Mouse (Mus musculus): ENCODE measurements around the gene 2810006K23Rik. TPM values are rescaled to one million over a fixed set of nuclear protein-coding genes. Genes with fewer than 3 reads are reported as not detected.

The 2810006K23Rik gene
- polyA plus RNA-seq (2017; shearing (Covaris generic)) = 11.9 TPM

GRCm38 (mm10) chr5:124327510-124328364 is at the start of gene 2810006K23Rik, which contains the start of gene Mphosph9:
Gene 2810006K23Rik (plus strand): TSS chr5:124328089.
Gene Mphosph9 (minus strand): TSS chr5:124327972.

GRCm38 (mm10) chr5:124362982-124363381 is 35.1 kb downstream of the 2810006K23Rik start, which contains the start of gene Cdk2ap1:
Gene Cdk2ap1 (minus strand): TSS chr5:124363082.

Other genes starting within 250 kb of the 2810006K23Rik start
- gene Abcb9, start 232.3 kb upstream of the 2810006K23Rik start, polyA plus RNA-seq (2017; shearing (Covaris generic)) = 46.6 TPM
- gene Ogfod2, start 215.8 kb upstream of the 2810006K23Rik start, polyA plus RNA-seq (2017; shearing (Covaris generic)) = 38.2 TPM
- gene Arl6ip4, start 212.0 kb upstream of the 2810006K23Rik start, polyA plus RNA-seq (2017; shearing (Covaris generic)) = 97.5 TPM
- 22.4 TPM for gene Pitpnm2, start 78.3 kb upstream of the 2810006K23Rik start, polyA plus RNA-seq (2017; shearing (Covaris generic))
- gene Mphosph9, start 117 bp upstream of the 2810006K23Rik start, polyA plus RNA-seq (2017; shearing (Covaris generic)) = 19.7 TPM
- 133 TPM for gene Cdk2ap1, start 35.0 kb downstream of the 2810006K23Rik start, polyA plus RNA-seq (2017; shearing (Covaris generic))
- gene Sbno1, start 97.9 kb downstream of the 2810006K23Rik start, polyA plus RNA-seq (2017; shearing (Covaris generic)) = 120 TPM
- gene Kmt5a, start 111.8 kb downstream of the 2810006K23Rik start, polyA plus RNA-seq (2017; shearing (Covaris generic)) = 79.9 TPM
- 57.5 TPM for gene Rilpl2, start 150.3 kb downstream of the 2810006K23Rik start, polyA plus RNA-seq (2017; shearing (Covaris generic))
- gene Snrnp35, start 155.0 kb downstream of the 2810006K23Rik start, polyA plus RNA-seq (2017; shearing (Covaris generic)) = 7.7 TPM
- gene Rilpl1, start 203.3 kb downstream of the 2810006K23Rik start, polyA plus RNA-seq (2017; shearing (Covaris generic)) = 3.2 TPM
- 515 TPM for gene Tmed2, start 212.6 kb downstream of the 2810006K23Rik start, polyA plus RNA-seq (2017; shearing (Covaris generic))
- gene Ddx55, start 224.8 kb downstream of the 2810006K23Rik start, polyA plus RNA-seq (2017; shearing (Covaris generic)) = 20.1 TPM